Mouse (Mus musculus) limb, embryonic 11.5 days (tissue): ENCODE results near the gene Cdc45. TPM values are rescaled to one million over a fixed set of nuclear protein-coding genes. Genes with fewer than 3 reads are reported as not detected.

Experiments used
- ATAC-seq: fragments of 200-750 bp; cut with Nextera tagmentation; 2 replicates; pipeline ENCODE4 v1.8.0; 2017; ENCODE audit warnings: low read depth; ENCODE audit not compliant: insufficient number of reproducible peaks, low FRiP score, low TSS enrichment
- DNase-seq: peaks from one replicate; pipeline ENCODE4 v3.0.0-alpha.2; 2015; ENCODE audit warnings: low spot score
- H3K27ac ChIP-seq: fragments of 300-500 bp; sonication (generic); replicated peaks from 2 replicates; pipeline ENCODE4 v1.5.1; 2014; ENCODE audit warnings: low read depth, mild to moderate bottlenecking, low read length
- H3K27me3 ChIP-seq: fragments of 300-500 bp; sonication (generic); 2 replicates; pipeline ENCODE4 v1.6.1; 2014; ENCODE audit warnings: mild to moderate bottlenecking, low read length, mixed read lengths; ENCODE audit not compliant: control insufficient read depth, insufficient read depth
- H3K36me3 ChIP-seq: fragments of 300-500 bp; sonication (generic); 2 replicates; pipeline ENCODE4 v1.6.1; 2014; ENCODE audit warnings: mild to moderate bottlenecking, low read length, moderate library complexity, mixed read lengths; ENCODE audit not compliant: control insufficient read depth, insufficient read depth
- H3K4me1 ChIP-seq: fragments of 300-500 bp; sonication (generic); 2 replicates; pipeline ENCODE4 v1.6.1; 2014; ENCODE audit warnings: low read length, mixed read lengths; ENCODE audit not compliant: control insufficient read depth, insufficient read depth
- H3K4me2 ChIP-seq: fragments of 300-500 bp; sonication (generic); 2 replicates; pipeline ENCODE4 v1.6.1; 2014; ENCODE audit warnings: low read depth, mild to moderate bottlenecking, moderate library complexity; ENCODE audit not compliant: severe bottlenecking
- H3K4me3 ChIP-seq: fragments of 300-500 bp; sonication (generic); 2 replicates; pipeline ENCODE4 v1.5.1; 2014; ENCODE audit warnings: low read depth, low read length
- H3K9ac ChIP-seq: fragments of 300-500 bp; sonication (generic); 2 replicates; pipeline ENCODE4 v1.6.1; 2014; ENCODE audit warnings: mild to moderate bottlenecking, low read length
- H3K9me3 ChIP-seq: fragments of 300-500 bp; sonication (generic); 2 replicates; pipeline ENCODE4 v1.6.1; 2016; ENCODE audit warnings: low read length; ENCODE audit not compliant: control insufficient read depth
- WGBS: fragments of 180-500 bp; shearing (Covaris S2); extraction: QIAGEN DNeasy Blood & Tissue Kit; methylation state at CpG from one replicate; pipeline ENCODE4 v1.1.7; 2014; 5-methylcytosine and 5-hydroxymethylcytosine counted together
- polyA plus RNA-seq: library from polyadenylated mRNA; unstranded; fragments of >200 nt; fragmentation: Nextera tagmentation; extraction: Ambion mirVana; gene quantifications from 2 replicates; pipeline ENCODE4 v1.2.1, GENCODE M21; 2014

The Cdc45 gene
- polyA plus RNA-seq, 1 experiment from 2014 or later = 81.6 TPM

GRCm38 (mm10) chr16:18805746-18806145, 6.0 kb downstream of the Cdc45 start:
- Histone ChIP-seq H3K27me3 (no peaks in the 10 kb centered on the region), H3K9me3 (no peaks in the 10 kb centered on the region), H3K27ac (no peak overlapping the region), H3K4me3 (no peak overlapping the region), H3K9ac (no peak overlapping the region), H3K4me2 (no peak overlapping the region), H3K36me3 (peaks cover 22% of the 10 kb centered on the region; the same call in 1 of the 2 replicates), H3K4me1 (no peaks in the 10 kb centered on the region)
- ATAC-seq (no peak), DNase-seq (no peak)
- 100% methylated on average over 2 of the region's 2 CpGs for WGBS

DNA sequence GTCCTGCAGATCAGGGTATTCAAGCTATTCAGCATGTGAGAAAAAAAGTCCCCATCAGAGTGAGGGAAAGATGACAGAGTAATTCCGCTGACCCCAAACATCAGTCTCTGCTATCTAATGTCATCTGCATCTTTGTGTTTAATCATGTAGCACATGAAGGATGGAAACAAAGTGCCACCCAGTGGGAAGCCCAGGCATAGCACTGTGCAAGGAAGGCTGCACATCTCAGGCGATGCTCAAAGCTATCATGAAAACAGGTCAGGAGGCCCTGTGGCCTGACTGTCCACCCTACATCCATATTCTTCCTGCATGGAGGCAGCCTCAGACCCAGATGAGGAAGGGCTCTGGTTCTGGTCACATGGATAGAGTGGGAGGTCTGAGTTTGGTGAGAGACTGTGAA, 12.9 kb downstream of the Cdc45 start:
- H3K4me2 ChIP-seq = no peak overlapping the region
- ATAC-seq (no peak), DNase-seq (peak; percentile 32)
- no peaks in the 10 kb centered on the region for H3K4me1 ChIP-seq
- 76% methylated on average over 2 of the region's 2 CpGs for WGBS
- peaks cover 35% of the 10 kb centered on the region for H3K36me3 ChIP-seq
- no peak overlapping the region for H3K27ac ChIP-seq
- H3K27me3 ChIP-seq = no peaks in the 10 kb centered on the region
- H3K4me3 ChIP-seq = no peak overlapping the region
- no peaks in the 10 kb centered on the region for H3K9me3 ChIP-seq
- H3K9ac ChIP-seq = no peak overlapping the region

DNA sequence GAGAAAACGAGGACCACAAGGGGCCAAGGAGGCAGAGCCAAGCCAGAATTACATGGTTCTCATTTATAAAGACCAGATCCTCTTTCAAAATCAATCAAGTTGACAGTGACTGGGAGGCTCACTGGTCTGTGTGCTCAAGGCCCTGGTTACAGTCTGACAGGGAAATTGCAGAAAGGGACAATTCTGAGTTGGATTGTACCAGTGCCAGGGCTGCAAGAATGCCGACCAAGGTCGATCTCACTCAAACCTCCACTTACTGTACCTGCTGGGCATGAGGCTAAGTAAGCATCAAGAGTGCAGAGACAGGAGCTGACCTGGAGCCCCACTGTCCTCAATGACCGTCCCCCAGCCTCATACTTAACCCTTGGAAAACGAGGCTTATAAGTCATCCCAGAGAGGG, 13.6 kb downstream of the Cdc45 start:
- DNase-seq = no peak
- peaks cover 32% of the 10 kb centered on the region for H3K36me3 ChIP-seq
- H3K4me1 ChIP-seq = no peaks in the 10 kb centered on the region
- no peak overlapping the region for H3K9ac ChIP-seq
- no peaks in the 10 kb centered on the region for H3K27me3 ChIP-seq
- ATAC-seq = no peak
- no peaks in the 10 kb centered on the region for H3K9me3 ChIP-seq
- H3K4me2 ChIP-seq = no peak overlapping the region
- H3K4me3 ChIP-seq = no peak overlapping the region
- no peak overlapping the region for H3K27ac ChIP-seq
- WGBS = 91% methylated on average over 5 of the region's 5 CpGs

- no peak overlapping the region for H3K4me2 ChIP-seq
- H3K4me1 ChIP-seq = no peaks in the 10 kb centered on the region
- H3K27ac ChIP-seq = no peak overlapping the region
- no peak overlapping the region for H3K9ac ChIP-seq
- H3K36me3 ChIP-seq = peaks cover 35% of the 10 kb centered on the region
- ATAC-seq = no peak
- no peaks in the 10 kb centered on the region for H3K9me3 ChIP-seq
- DNase-seq = no peak
- no peaks in the 10 kb centered on the region for H3K27me3 ChIP-seq
- H3K4me3 ChIP-seq = no peak overlapping the region
- WGBS = 94% methylated on average over 7 of the region's 7 CpGs
Measured at GRCm38 (mm10) chr16:18796645-18797044, 15.1 kb downstream of the Cdc45 start.

DNA sequence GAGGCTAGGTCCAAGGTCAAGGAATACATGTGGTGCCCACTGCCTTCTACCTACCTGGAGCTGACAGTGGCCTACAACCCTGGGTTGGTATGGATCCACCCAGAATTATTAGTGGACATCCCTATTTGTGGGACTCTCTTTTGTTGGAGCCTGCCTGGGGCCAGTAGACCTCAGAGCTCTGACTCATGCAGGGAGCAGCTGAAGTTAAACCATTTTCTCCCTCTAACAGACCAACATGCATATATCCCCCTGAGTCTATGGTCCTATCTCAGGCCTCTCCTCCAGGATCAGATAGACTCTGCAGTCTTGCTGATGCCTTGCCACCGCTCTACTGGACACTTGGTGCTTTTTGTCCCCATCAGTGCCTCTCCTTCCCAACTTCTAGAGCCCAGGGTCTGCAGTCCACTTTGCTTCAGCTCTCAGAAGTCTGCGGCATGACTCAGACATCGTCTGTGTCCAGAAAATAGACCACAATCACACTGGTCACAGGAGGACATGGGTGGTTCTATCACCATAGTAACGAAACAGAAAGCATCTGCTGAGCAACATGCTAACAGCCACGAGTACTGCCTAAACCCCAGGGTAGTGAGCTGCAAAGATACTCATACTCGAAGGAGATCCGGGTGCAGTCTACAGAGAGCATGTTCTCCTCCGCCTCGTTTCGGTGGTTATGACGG, 16.4 kb downstream of the Cdc45 start:
- ATAC-seq (no peak), DNase-seq (no peak)
- Histone ChIP-seq H3K9ac (no peak overlapping the region), H3K36me3 (peaks cover 36% of the 10 kb centered on the region), H3K4me3 (no peak overlapping the region), H3K9me3 (no peaks in the 10 kb centered on the region), H3K27me3 (no peaks in the 10 kb centered on the region), H3K4me1 (no peaks in the 10 kb centered on the region), H3K27ac (no peak overlapping the region), H3K4me2 (no peak overlapping the region)
- 95% methylated on average over 11 of the region's 11 CpGs for WGBS

DNA sequence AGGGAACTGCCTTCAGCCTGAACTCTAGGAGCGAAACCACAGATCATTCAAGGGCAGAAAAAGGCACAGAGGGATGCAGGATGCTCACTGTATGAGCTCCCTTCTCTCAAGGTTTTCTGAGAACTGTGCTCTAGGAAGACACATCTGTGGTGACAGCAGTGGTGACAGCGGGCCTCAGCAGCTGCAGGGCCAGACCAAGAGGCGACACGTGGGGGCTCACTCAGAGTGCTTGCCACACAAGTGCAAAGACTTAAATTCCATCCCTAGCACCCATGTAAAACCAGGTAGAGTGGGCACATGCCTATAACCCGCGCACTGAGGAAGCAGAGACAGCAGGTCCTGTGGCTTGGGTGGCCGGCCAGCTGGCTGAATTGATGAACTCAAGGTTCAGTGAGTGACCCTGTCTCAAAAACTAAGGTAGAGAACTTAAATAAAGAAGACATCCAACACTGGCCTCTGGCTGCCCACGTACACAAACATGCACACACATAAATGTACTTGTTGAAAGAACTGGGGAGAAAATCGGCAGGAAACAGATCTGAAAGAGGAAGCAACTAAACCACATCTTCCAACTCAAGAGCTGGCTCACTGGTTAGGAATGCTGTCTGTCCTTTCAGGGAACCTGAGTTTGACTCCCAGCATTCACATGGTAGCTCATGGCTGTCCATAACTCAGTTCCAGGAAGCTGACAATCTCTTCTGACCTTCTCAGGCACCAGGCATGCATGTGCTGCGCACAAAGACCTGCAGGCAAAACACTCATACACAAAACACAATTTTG, 23.0 kb downstream of the Cdc45 start:
- no peak for ATAC-seq
- WGBS = 90% methylated on average over 10 of the region's 10 CpGs
- Histone ChIP-seq H3K9ac (no peak overlapping the region), H3K4me1 (no peaks in the 10 kb centered on the region), H3K4me3 (no peak overlapping the region), H3K27me3 (no peaks in the 10 kb centered on the region), H3K36me3 (peaks cover 20% of the 10 kb centered on the region), H3K9me3 (no peaks in the 10 kb centered on the region), H3K4me2 (no peak overlapping the region), H3K27ac (no peak overlapping the region)
- no peak for DNase-seq

DNA sequence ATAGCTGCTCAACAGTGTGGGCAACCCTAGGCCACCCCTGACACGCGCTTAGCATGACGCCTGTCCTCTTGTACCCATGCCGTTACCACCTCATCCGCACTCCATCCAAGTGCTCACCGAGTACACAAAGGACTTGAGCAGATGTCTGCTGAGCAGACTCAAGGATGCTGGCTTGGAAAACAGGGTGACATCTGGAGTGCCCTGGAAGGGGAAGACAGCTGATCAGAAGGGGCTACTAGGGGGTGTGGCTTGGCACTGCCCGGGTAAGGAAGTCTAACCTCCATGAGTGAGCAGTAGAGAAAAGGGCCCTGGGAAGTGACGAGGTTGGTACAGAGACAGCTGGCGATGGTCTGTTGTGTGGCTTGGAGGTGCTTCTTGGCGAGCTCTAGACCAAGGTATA, 25.1 kb downstream of the Cdc45 start:
- ATAC-seq = no peak
- no peaks in the 10 kb centered on the region for H3K27me3 ChIP-seq
- no peak overlapping the region for H3K4me3 ChIP-seq
- no peaks in the 10 kb centered on the region for H3K9me3 ChIP-seq
- no peak overlapping the region for H3K27ac ChIP-seq
- DNase-seq = no peak
- 96% methylated on average over 10 of the region's 10 CpGs for WGBS
- no peaks in the 10 kb centered on the region for H3K4me1 ChIP-seq
- H3K4me2 ChIP-seq = no peak overlapping the region
- H3K9ac ChIP-seq = no peak overlapping the region
- peaks cover 20% of the 10 kb centered on the region for H3K36me3 ChIP-seq

DNA sequence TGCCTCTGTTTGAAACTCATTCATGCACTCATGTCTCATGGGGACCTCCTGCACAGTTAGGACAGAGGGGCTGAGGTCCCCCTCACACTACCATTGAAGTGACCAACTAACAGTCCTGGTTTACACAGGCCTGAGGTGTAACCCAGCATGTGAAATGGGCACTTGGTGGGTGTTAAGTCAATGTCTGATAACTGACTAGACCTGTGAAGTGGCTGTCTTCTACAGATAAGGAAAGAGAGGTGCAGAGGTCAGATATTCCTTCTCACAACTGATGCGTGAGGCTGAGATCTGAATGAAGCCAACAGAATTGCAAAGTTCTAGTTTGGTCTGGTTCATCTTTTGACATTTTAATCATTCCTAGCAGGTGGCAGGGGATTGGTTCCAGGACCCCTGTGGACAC, 26.3 kb downstream of the Cdc45 start:
- whole genome bisulfite sequencing = 85% methylated on average over 1 of the region's 1 CpGs
- H3K9ac ChIP-seq = no peak overlapping the region
- no peaks in the 10 kb centered on the region for H3K4me1 ChIP-seq
- H3K27me3 ChIP-seq = no peaks in the 10 kb centered on the region
- peaks cover 19% of the 10 kb centered on the region for H3K36me3 ChIP-seq
- DNase-seq (no peak), ATAC-seq (no peak)
- no peak overlapping the region for H3K4me2 ChIP-seq
- H3K27ac ChIP-seq = no peak overlapping the region
- H3K4me3 ChIP-seq = no peak overlapping the region
- no peaks in the 10 kb centered on the region for H3K9me3 ChIP-seq
